Mouse (Mus musculus) gastrocnemius, adult 8-10 months (tissue): Measurements from ENCODE around the gene Sox5. TPM values are rescaled to one million over a fixed set of nuclear protein-coding genes. Genes with fewer than 3 reads are reported as not detected.

Experiments used
- DNase-seq, 2 experiments: peaks; one replicate each; pipeline ENCODE4 v3.0.0; 2022; ENCODE audit warnings: low spot score in 2 of 2
- total RNA-seq, 4 experiments: library from RNA; stranded (reverse); gene quantifications; 2 replicates each; pipeline ENCODE4 v1.2.4; 2022

The Sox5 gene
- 1 to 10 TPM in 2 of 4 experiments, under 1 TPM in 2; 0.83 to 2.4 (median 0.96) TPM for total RNA-seq

GRCm38 (mm10) chr6:144781431-144782030 is at the start of gene Sox5:
Gene Sox5 (minus strand): TSS chr6:144781977.
- peak in 1 of 2 experiments; percentile 27 for DNase-seq

- no peak for DNase-seq
These were observed 43.3 kb upstream of the Sox5 start for GRCm38 (mm10) chr6:144825018-144825602.

- no peak for DNase-seq
These were observed 42.4 kb upstream of the Sox5 start for GRCm38 (mm10) chr6:144824153-144824552.

- DNase-seq: no peak
These were observed 40.8 kb upstream of the Sox5 start for GRCm38 (mm10) chr6:144822594-144822993.

- DNase-seq: no peak
These were observed 39.2 kb upstream of the Sox5 start for GRCm38 (mm10) chr6:144821019-144821418.

- DNase-seq: no peak
These were observed 36.2 kb upstream of the Sox5 start for GRCm38 (mm10) chr6:144818016-144818415.

- no peak for DNase-seq
These were observed 35.7 kb upstream of the Sox5 start for GRCm38 (mm10) chr6:144817329-144817932.

GRCm38 (mm10) chr6:144815542-144815941 is 33.8 kb upstream of the Sox5 start:
- DNase-seq: no peak

GRCm38 (mm10) chr6:144814931-144815364 is 33.2 kb upstream of the Sox5 start:
- DNase-seq: no peak

GRCm38 (mm10) chr6:144804321-144804720 is 22.5 kb upstream of the Sox5 start:
- no peak for DNase-seq

- DNase-seq: no peak
These were observed 21.3 kb upstream of the Sox5 start for GRCm38 (mm10) chr6:144803063-144803462.

GRCm38 (mm10) chr6:144794356-144794755 is 12.6 kb upstream of the Sox5 start:
- no peak for DNase-seq

- DNase-seq: no peak
These were observed 11.1 kb upstream of the Sox5 start for GRCm38 (mm10) chr6:144792871-144793270.

GRCm38 (mm10) chr6:144783295-144783694 is 1.5 kb upstream of the Sox5 start:
- no peak for DNase-seq

- no peak for DNase-seq
These were observed 1.1 kb upstream of the Sox5 start for GRCm38 (mm10) chr6:144782866-144783265.

GRCm38 (mm10) chr6:144782031-144782857 is 467 bp upstream of the Sox5 start:
- DNase-seq: no peak

- no peak for DNase-seq
These were observed 1.0 kb downstream of the Sox5 start for GRCm38 (mm10) chr6:144780608-144781285.

- no peak for DNase-seq
These were observed 1.7 kb downstream of the Sox5 start for GRCm38 (mm10) chr6:144779945-144780607.

- DNase-seq: no peak
These were observed 4.3 kb downstream of the Sox5 start for GRCm38 (mm10) chr6:144777356-144778035.

GRCm38 (mm10) chr6:144773736-144774135 is 8.0 kb downstream of the Sox5 start:
- no peak for DNase-seq
